Mouse (Mus musculus) frontal cortex, postnatal 25 days (tissue): ENCODE results near the gene Rabep1.
"Not testable (repeated sequence)": the region's sequence is repeated elsewhere in the genome, so short reads cannot be mapped to it uniquely, and the experiment has no call there.

Experiments
- DNase-seq, 2 experiments: peaks; one replicate each; pipeline ENCODE4 v3.0.0; 2022; ENCODE audit warnings: low spot score in 2 of 2

The Rabep1 gene

DNA sequence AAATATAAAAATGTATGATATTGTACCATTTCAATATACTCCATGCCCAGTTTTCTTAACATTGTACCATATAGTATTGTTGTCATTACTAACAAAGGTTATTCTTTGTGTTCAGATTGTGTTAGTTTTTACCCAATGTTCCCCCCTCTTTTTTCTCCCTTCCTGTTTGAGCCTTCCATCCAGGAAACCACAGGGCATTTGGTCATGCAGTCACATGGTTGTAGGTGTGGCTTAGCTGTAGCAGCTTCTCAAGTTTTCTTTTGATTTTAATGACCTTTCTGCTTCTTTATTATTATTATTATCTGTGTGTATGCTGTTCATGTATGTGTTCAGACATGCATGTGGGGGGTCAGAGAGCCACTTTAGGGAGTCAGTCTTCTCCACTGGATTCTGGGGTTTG lies 47.0 kb downstream of the Rabep1 start:
- DNase-seq = no peak

DNA sequence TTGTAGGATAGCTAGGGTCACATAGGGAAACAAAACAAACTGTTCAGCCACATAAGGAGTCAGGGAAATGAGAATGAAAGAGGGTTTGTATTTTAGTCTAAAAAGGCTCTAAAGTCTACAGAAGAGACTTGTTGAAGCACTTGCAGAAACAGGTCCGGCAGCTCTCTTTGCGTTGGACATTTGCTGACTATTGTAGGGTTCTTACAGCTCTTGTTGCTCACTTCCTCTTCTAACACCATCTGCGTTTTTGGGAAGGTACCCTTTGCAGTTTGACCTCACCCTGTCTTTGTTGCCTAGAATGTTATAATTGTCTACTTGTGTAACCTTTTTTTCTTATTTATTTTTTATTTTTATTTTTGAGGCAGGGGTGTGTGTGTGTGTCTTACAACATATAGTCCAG lies 53.1 kb downstream of the Rabep1 start:
- DNase-seq = no peak

- not testable (repeated sequence) for DNase-seq
Observed at GRCm38 (mm10) chr11:70898182-70898581, 53.6 kb downstream of the Rabep1 start.

DNA sequence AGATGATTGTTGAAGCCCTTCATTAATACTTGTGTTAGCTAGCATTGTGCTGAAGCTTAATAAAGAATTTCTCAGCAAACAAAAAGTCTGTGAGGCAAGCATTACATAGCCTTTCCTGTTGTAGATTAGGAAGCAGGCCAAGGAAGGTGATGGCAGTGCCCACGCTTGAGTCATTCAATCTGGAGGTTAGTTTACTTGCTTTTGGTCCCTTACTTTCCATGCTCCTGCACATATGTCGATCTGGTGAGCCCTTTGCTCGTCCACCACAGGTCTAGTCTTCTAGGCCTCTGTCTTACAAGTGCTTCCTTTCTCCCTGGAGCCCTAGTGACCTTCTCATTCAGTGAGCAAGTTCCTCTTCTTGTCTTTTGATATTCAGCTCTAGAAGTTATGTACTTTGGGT lies 62.1 kb downstream of the Rabep1 start:
- DNase-seq = no peak

DNA sequence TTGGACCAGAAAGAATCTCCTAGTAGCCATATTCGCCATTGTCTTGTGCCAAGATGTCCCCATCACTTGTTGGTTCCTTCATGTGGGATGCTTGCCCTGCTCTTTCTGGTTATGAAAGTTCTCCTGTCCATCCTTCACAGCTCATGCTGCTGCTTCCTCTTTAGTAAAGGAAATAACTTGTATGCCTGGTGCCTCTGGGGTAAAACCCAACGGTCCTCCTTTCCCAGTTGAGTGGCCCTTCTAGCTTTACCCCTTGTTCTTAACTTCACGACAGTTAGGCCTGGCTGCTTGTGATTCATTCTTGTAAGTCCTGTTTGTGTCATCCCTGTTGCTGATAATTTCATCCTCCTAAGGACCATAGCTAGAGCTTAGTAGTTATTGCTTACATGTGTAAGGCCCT lies 66.7 kb downstream of the Rabep1 start:
- no peak for DNase-seq

DNA sequence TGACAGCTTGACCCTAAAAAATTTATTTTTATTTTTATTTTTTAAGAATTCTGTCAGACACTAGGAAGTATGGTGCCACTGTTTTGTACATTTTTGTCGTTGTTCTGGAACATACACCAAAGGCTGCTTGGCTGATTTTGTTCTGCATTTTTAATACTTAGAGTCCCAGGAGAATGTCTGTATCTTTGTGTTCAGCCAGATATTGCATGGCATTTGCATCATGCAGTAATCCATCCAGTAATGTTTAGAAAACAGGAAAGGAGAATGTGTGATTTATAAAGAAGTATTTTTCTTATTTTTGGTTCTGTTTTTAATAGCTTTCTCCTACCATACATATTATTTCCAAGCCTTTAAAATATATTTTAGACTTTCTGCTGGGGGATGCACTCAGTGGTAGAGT lies 67.3 kb downstream of the Rabep1 start:
- DNase-seq = no peak

DNA sequence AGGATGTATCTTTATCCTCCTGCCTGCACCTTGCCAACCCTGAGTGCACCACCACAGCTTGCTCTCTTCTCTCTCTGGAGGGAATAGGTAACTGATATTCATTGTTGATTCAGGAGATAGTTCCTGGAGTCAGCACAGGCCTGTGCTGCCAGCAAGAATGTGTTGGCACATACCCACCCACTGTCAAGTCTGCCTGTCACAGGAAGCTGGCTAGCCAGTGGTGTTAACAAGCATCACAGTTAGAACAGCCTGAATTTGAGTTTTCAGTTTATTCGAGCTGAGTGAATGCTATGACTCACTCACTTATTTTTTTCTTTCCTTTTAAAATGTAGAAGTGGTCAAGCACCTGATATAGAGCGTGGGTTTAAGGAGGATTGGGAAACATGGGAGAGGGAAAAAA lies 73.3 kb downstream of the Rabep1 start:
- no peak for DNase-seq

DNA sequence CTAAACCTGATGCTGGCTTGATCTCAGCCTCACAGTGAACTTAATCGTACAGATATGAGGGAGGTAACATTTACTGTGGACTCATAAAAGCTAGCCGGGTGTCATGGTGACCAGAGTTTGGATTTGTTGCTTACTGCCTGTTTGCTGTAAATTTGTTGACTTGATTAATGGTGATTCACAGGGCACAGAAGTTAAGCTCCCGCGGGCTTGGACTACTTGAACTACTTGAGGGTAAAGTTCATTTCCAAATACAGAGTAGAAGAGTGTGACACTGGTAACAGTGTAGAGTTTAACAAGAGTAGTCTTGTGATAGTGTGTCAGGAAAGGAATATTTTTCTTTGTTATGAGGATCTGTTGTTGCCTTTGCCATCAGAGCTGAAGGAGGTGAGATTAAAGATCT lies 74.9 kb downstream of the Rabep1 start:
- no peak for DNase-seq

DNA sequence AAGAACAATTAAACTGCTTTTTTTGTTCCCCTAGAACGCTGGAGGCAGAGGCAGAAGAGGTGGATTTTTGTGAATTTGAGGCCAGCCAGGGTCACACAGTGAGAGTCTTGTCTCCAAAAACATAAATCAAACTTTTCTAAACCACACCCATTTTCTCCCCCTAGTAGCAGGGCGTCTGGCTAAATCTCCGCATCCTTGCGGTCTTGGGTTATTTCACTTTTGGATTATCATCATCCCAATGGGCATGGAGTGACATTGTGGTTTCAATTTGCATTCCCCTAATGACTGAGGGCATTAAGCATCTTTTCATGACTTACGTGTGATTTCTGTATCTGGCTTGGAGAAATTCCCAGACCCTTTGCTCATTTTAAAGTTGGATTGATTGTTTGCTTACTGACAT lies 86.9 kb downstream of the Rabep1 start:
- DNase-seq = no peak

GRCm38 (mm10) chr11:70935316-70935715 lies 90.7 kb downstream of the Rabep1 start:
- DNase-seq = no peak

DNA sequence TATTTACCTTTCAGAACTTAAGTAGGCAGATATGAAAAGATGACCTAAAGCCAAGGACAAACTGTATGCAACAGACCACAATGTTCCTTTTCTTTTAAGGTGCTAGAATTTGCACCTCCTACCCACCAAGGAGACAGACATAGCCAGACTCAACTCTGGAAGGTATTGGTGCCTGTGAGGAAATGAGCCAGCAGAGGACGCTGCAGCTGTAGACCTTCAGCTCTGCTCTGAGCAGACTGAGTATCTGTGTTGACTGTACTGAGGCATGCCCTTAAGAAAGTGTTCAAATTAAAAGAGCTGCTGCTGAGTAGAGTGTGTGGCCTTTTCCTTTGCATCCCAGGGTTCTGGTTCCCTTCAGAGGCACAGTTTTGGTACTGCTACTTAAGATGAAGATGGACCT lies 98.0 kb downstream of the Rabep1 start:
- no peak for DNase-seq

- no peak for DNase-seq
Observed at GRCm38 (mm10) chr11:70943651-70944050, 99.1 kb downstream of the Rabep1 start.

- no peak for DNase-seq
Observed at GRCm38 (mm10) chr11:70944935-70945817, 100.6 kb downstream of the Rabep1 start.

DNA sequence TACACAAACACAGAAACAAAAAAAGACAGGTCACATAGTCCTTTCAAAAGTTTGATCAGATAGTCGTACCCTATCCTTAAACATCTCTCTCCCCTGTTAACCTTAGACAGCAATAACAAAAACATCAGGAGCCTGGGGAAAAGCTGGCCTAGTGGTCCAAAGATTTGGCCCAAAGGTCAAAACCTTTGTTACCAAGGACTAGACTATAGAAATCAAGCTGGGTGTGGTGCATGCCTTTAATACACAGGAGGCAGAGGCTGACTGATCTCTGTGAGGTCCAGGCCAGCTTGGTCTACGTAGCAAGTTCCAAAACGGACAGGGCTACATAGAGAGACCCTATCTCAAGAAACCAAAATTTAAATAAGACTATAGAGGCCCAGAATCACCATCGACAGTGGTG lies 110.1 kb downstream of the Rabep1 start:
- no peak for DNase-seq

- DNase-seq = no peak
Observed at GRCm38 (mm10) chr11:70960786-70961554, 116.4 kb downstream of the Rabep1 start.

- DNase-seq = no peak
Observed at GRCm38 (mm10) chr11:70964222-70964907, 119.8 kb downstream of the Rabep1 start.

GRCm38 (mm10) chr11:70969271-70969794 lies 124.8 kb downstream of the Rabep1 start:
- DNase-seq = no peak

DNA sequence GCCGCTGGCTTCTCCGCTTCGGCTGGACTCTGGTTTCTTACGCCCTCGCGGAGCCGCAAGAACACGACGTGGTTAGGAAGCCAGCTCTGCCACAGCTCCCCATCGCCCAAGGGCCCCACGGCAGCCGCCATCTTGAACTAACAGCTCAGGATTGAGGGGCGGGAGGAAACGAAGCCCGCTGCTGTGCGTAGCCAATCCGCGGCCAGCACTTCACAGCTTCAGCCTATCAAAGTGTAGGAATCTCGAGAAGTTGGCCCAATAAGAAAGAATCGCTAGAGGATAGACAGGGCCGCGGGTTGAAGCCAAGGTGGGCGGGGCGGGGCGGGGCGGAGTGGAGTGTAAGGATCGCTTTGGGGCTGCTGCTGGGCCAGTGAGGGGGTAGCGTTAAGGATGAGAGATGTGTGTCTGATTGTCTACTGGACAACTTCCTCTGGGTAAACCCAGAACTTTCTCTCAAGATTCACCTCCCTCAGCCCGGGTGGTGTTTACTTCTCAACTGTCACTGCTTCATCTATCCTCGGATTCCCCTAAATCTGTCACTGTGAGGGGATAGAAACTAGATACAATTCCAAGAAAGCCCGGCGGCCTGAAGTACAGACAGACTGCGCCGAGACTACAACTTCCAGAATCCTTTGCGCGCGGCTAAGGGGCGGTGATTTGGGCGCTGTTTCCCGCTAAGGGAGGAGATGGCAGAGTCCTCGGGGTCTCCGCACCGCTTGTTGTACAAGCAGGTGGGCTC lies 125.4 kb downstream of the Rabep1 start, which contains the start of the genes Nup88 and Rpain:
TSS of gene Nup88 (minus strand) at position 153 of the 739 bp plus-strand sequence.
TSS of gene Rpain (plus strand) at position 393 of the 739 bp plus-strand sequence.
- peak; percentile 87 to 89 for DNase-seq

DNA sequence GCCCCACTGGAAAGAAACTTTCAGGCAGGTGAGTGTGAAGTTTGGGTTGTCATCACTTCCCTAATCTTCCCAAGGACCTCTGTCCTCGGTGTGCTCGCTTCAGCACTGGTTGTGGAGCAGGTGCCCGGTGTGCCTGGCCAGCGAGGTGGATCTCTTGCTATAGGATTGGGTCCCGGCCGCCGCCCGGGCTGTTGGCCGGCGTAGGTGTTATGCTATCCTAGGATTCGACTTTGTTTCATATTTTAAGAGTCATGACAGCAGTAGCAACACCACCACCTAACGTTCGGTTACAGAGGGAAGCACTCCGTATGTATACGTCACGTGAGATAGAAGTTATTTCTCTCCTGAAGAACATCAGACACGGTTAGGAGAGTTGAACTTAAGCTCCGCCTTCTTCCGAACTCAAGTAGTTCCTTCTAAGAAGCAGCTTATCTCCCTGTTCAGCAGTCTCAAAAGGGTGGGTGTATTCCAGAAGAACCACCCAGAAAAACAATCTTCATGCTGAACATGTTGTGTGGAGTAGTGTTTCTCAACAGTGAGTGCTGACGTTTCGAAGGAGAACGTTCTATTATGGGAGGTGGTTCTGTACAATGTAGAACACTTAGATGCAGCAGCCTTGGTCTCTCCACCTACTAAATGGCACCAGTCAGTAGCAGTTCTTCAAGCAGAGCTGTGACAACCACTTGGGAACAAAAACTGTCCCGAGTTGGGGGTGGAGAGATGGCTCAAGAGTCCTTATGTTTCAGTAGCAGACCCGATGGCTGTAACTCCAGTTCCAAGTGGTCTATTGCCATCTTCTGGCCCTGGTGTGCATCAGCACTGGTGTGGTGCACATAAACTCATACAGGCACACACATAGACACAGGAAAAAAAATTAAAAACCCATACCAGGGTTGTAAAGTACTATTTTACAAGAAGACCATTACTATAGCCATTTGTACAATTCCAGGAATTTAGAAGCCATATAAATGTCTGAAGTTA lies 126.3 kb downstream of the Rabep1 start:
- no peak for DNase-seq

GRCm38 (mm10) chr11:70972586-70972985 lies 128.0 kb downstream of the Rabep1 start:
- no peak for DNase-seq
